24 mouse cellular contexts compared by ENCODE assay signal in genomic region chr4:152771386-152771785, GRCm38 (mm10).
DNase-seq lines count a peak whose midpoint lies in the region; ATAC-seq lines count a peak whose summit lies in the region.
"Had no signal": no experiment of that assay in that cellular context is flagged by ENCODE, and none has a peak within 500 bp of the region (broad histone marks: within the 10 kb centered on the region; RNA-seq: fewer than 3 reads in every experiment).

No protein-coding gene starts in this region.

- no peak overlapping the region for H3K9ac ChIP-seq in embryonic facial prominence, embryonic 13.5 days
- no peak overlapping the region for H3K9ac ChIP-seq in neural tube, embryonic 13.5 days
- H3K9ac ChIP-seq in neural tube, embryonic 15.5 days (replicated peaks), result no peak overlapping the region
- H3K9ac ChIP-seq: forebrain, embryonic 13.5 days; heart, embryonic 12.5 days; heart, embryonic 15.5 days; hindbrain, embryonic 13.5 days; intestine, embryonic 15.5 days had no signal

- H3K27ac ChIP-seq in embryonic facial prominence, embryonic 13.5 days, result no peak overlapping the region
- no peak overlapping the region for H3K27ac ChIP-seq in embryonic facial prominence, embryonic 10.5 days (replicated peaks)
- H3K27ac ChIP-seq in neural tube, embryonic 13.5 days (replicated peaks), result no peak overlapping the region
- no peak overlapping the region for H3K27ac ChIP-seq in neural tube, embryonic 15.5 days (replicated peaks)
- H3K27ac ChIP-seq: forebrain, embryonic 10.5 days; forebrain, embryonic 13.5 days; heart, embryonic 15.5 days; hindbrain, embryonic 10.5 days; hindbrain, embryonic 13.5 days; intestine, embryonic 15.5 days had no signal

- DNase-seq in embryonic facial prominence, embryonic 10.5 days (ENCODE audit: low spot score), result no peak
- peak; percentile 54 for DNase-seq in R1 (ENCODE audit: low read depth, low spot score)
- DNase-seq in layer of hippocampus, postnatal 14 days (ENCODE audit: low spot score in 2 of 2), result no peak
- DNase-seq: adrenal gland, postnatal 14 days; cerebellum, adult 11 months; cerebellum, adult 2 months; cerebellum, adult 9-11 months; cerebellum, postnatal 25 days; gastrocnemius, postnatal 10 days; gastrocnemius, postnatal 36 days; heart, postnatal 10 days; heart, postnatal 36 days had no signal

- ATAC-seq in embryonic facial prominence, embryonic 13.5 days (ENCODE audit: insufficient number of reproducible peaks, insufficient read depth, low FRiP score, low TSS enrichment, low read depth), result peak; percentile 64; the same call in 1 of the 2 replicates
- ATAC-seq in neural tube, embryonic 13.5 days (ENCODE audit: low read depth), result 0 out of 2 replicates have a peak, but pooled peaks have one; percentile 40
- ATAC-seq in neural tube, embryonic 15.5 days (ENCODE audit: low FRiP score), result no peak
- ATAC-seq: forebrain, embryonic 13.5 days; forebrain, embryonic 16.5 days; hindbrain, embryonic 16.5 days; intestine, embryonic 15.5 days had no signal

- H3K36me3 ChIP-seq in embryonic facial prominence, embryonic 13.5 days, result no peaks in the 10 kb centered on the region
- no peaks in the 10 kb centered on the region for H3K36me3 ChIP-seq in embryonic facial prominence, embryonic 10.5 days (replicated peaks)
- no peaks in the 10 kb centered on the region for H3K36me3 ChIP-seq in neural tube, embryonic 13.5 days
- no peaks in the 10 kb centered on the region for H3K36me3 ChIP-seq in neural tube, embryonic 15.5 days
- H3K36me3 ChIP-seq: forebrain, embryonic 10.5 days; heart, embryonic 12.5 days; heart, embryonic 15.5 days; hindbrain, embryonic 10.5 days; hindbrain, embryonic 13.5 days; intestine, embryonic 15.5 days had no signal

- no peak overlapping the region for H3K4me3 ChIP-seq in embryonic facial prominence, embryonic 13.5 days
- H3K4me3 ChIP-seq in embryonic facial prominence, embryonic 10.5 days, result no peak overlapping the region
- H3K4me3 ChIP-seq in neural tube, embryonic 13.5 days, result no peak overlapping the region
- H3K4me3 ChIP-seq in neural tube, embryonic 15.5 days (replicated peaks), result no peak overlapping the region
- H3K4me3 ChIP-seq: forebrain, embryonic 10.5 days; forebrain, embryonic 13.5 days; heart, embryonic 12.5 days; heart, embryonic 15.5 days; hindbrain, embryonic 10.5 days; hindbrain, embryonic 13.5 days; intestine, embryonic 15.5 days had no signal

- H3K27me3 ChIP-seq in embryonic facial prominence, embryonic 13.5 days, result no peaks in the 10 kb centered on the region
- no peaks in the 10 kb centered on the region for H3K27me3 ChIP-seq in embryonic facial prominence, embryonic 10.5 days (replicated peaks; ENCODE audit: low read depth, poor library complexity, severe bottlenecking)
- no peaks in the 10 kb centered on the region for H3K27me3 ChIP-seq in neural tube, embryonic 13.5 days
- no peaks in the 10 kb centered on the region for H3K27me3 ChIP-seq in neural tube, embryonic 15.5 days (replicated peaks)
- H3K27me3 ChIP-seq: forebrain, embryonic 13.5 days; heart, embryonic 12.5 days; heart, embryonic 15.5 days; hindbrain, embryonic 13.5 days; intestine, embryonic 15.5 days had no signal

- no peaks in the 10 kb centered on the region for H3K4me1 ChIP-seq in embryonic facial prominence, embryonic 13.5 days
- H3K4me1 ChIP-seq in embryonic facial prominence, embryonic 10.5 days, result no peaks in the 10 kb centered on the region
- no peaks in the 10 kb centered on the region; the same call in 1 of the 2 replicates for H3K4me1 ChIP-seq in neural tube, embryonic 13.5 days (replicated peaks)
- peaks cover 7% of the 10 kb centered on the region for H3K4me1 ChIP-seq in neural tube, embryonic 15.5 days
- H3K4me1 ChIP-seq: forebrain, embryonic 10.5 days; forebrain, embryonic 13.5 days; heart, embryonic 12.5 days; heart, embryonic 15.5 days; hindbrain, embryonic 10.5 days; intestine, embryonic 15.5 days had no signal

- WGBS in embryonic facial prominence, embryonic 13.5 days, result 74% methylated on average over 7 of the region's 7 CpGs
- WGBS in embryonic facial prominence, embryonic 10.5 days, result 77% methylated on average over 7 of the region's 7 CpGs
- WGBS in neural tube, embryonic 13.5 days, result 65% methylated on average over 7 of the region's 7 CpGs
- WGBS in neural tube, embryonic 15.5 days, result 68% methylated on average over 7 of the region's 7 CpGs

- H3K4me2 ChIP-seq in embryonic facial prominence, embryonic 13.5 days, result no peak overlapping the region
- H3K4me2 ChIP-seq in neural tube, embryonic 13.5 days, result no peak overlapping the region
- H3K4me2 ChIP-seq in neural tube, embryonic 15.5 days, result no peak overlapping the region
- H3K4me2 ChIP-seq: forebrain, embryonic 13.5 days; heart, embryonic 12.5 days; heart, embryonic 15.5 days; hindbrain, embryonic 13.5 days; intestine, embryonic 15.5 days had no signal

- H3K9me3 ChIP-seq in embryonic facial prominence, embryonic 13.5 days, result no peaks in the 10 kb centered on the region
- peaks cover 6% of the 10 kb centered on the region; the same call in 1 of the 2 replicates for H3K9me3 ChIP-seq in embryonic facial prominence, embryonic 10.5 days
- no peaks in the 10 kb centered on the region for H3K9me3 ChIP-seq in neural tube, embryonic 13.5 days
- H3K9me3 ChIP-seq in neural tube, embryonic 15.5 days (replicated peaks), result no peaks in the 10 kb centered on the region
- H3K9me3 ChIP-seq: forebrain, embryonic 13.5 days; heart, embryonic 15.5 days; hindbrain, embryonic 13.5 days; intestine, embryonic 15.5 days had no signal
